Mouse (Mus musculus) ES-E14 (cell line): ENCODE results near the gene Tdrd3.

Experiments used
- CHD2 ChIP-seq: IDR thresholded peaks from 2 replicates; pipeline ENCODE4 v1.6.1; 2014; ENCODE audit warnings: mild to moderate bottlenecking, low read depth, low read length, inconsistent platforms
- HCFC1 ChIP-seq: IDR thresholded peaks from 2 replicates; pipeline ENCODE4 v1.6.1; 2012; ENCODE audit warnings: low read length, inconsistent platforms, borderline replicate concordance; ENCODE audit not compliant: insufficient read depth
- MAFK ChIP-seq: IDR thresholded peaks from 2 replicates; pipeline ENCODE4 v1.6.1; 2014; ENCODE audit warnings: mild to moderate bottlenecking, low read depth, low read length, inconsistent platforms; ENCODE audit not compliant: insufficient read depth
- ZC3H11A ChIP-seq: IDR thresholded peaks from 2 replicates; pipeline ENCODE4 v1.6.1; 2012; ENCODE audit warnings: low read depth, mild to moderate bottlenecking, inconsistent platforms, low read length, borderline replicate concordance
- ZNF384 ChIP-seq: IDR thresholded peaks from 2 replicates; pipeline ENCODE4 v1.6.1; 2012; ENCODE audit warnings: low read depth, low read length, inconsistent platforms

- no peak for TF ChIP-seq ZC3H11A
- no peak for TF ChIP-seq ZNF384
- TF ChIP-seq HCFC1: no peak
- no peak for TF ChIP-seq CHD2
- TF ChIP-seq MAFK: no peak
These were observed 153.0 kb downstream of the Tdrd3 start for GRCm38 (mm10) chr14:87569471-87569870.
